Mouse (Mus musculus): Measurements from ENCODE around the gene Mctp1.
"Not testable (repeated sequence)": the region's sequence is repeated elsewhere in the genome, so short reads cannot be mapped to it uniquely, and the experiment has no call there.

Gene Mctp1

GRCm38 (mm10) chr13:76482998-76483397 lies 98.7 kb downstream of the Mctp1 start:
- DNase-seq = no peak

DNA sequence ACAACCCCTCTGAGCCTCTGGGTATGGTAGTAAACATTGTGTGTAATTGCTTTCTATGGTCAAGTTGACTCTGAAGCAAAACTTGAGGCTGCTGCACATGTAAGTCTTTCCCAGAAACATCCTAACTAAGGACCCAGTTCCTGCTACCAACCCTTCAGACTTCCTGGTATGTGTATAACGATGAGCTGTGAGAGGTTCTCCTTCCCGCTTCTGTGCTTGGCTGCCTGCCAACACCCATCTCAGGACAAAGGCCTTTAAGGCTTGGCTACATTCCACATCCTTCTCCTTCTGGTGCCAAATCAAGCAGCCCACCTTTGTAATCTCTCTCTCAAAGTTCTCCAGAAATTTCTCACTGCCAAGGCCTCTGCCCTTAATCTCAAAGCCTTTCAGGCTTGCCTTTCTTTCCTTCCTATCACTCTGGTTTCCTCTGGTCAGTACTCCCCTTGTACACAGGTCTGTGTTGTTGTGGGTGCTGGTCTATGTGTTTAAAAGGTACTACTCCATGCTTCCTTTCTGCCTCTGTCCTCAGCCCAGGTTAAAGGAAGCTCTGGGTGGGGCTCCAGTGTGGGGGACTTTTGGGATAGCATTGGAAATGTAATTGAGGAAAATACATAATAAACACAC lies 99.9 kb downstream of the Mctp1 start:
- peak in 1 of 2 experiments; percentile 1 for DNase-seq

DNA sequence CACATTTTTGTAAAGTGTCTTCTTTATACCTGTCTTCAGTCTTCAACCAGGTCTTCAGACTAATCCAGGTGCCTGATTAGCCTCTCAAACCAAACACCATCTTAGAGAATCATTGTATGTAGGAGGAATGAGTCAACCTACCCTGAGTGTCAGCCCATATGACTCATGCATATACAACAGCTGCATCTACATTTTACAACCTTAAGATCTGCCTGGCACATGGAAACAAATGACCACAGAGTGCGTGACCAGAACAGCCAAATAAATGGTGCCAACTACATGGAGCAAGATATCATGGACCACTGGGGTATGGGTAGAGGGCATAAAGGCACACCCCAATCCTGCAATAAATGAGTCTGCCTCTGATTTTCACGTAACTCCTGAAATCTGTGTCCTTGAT lies 131.6 kb downstream of the Mctp1 start:
- no peak for DNase-seq

DNA sequence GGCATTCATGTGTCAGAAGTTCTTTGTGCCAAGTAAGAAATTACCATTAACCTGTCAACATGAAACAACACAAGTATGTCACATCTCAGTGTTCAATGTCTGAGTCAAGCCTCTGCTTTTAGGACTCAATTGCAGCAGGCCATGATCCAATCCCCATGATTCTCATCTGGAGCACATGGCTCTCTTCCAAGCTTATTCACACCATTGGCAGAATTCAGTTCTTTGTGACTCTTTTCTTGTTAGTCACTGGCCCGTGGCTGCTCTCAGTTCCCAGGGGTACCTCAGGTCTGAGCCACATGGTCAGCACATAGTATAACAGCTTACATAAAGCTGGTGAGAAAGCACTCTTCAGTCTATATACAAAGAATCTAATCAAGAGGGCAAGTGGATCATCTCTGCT lies 138.8 kb downstream of the Mctp1 start:
- DNase-seq = no peak

DNA sequence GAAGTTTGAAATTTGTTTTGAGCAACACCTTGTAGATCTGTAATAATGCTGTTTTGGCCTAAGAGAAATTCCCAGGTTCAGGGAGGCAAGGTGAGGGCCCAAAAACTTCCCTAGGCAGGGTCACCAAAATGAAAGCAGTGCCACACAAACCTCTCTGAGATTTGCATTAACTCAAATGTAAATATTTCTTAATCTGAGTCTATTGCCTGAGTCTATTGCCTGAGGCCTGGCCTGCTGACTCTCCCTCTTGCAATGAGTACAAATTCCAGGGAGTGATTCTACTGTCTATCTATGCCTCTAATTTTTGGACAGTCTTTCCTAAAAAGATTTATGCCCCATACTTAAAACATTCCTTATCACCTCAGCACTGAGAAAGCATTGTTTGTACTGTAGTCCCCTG lies 143.0 kb downstream of the Mctp1 start:
- no peak for DNase-seq

GRCm38 (mm10) chr13:76527751-76528150 lies 143.4 kb downstream of the Mctp1 start:
- DNase-seq = no peak

DNA sequence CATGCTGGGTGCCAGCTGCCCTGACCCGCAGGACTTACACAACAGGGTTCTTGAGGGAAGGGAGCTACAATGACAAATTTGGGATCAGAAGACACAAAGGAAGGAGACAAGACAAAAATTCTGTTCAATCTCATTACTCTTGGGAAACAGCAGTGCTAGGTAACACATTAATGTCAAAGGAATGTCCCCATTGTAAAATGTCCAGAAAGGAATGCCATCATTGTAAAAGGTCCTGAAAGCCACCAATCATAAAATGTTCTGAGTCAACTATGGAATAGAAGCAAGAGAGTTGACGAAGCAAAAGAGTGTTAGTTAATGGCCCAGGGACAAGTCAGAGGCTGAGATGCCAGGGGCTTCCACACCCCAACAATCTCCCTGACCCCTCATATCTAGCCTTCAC lies 145.6 kb downstream of the Mctp1 start:
- no peak for DNase-seq

- DNase-seq = no peak
Measured at GRCm38 (mm10) chr13:76530867-76531504, 146.7 kb downstream of the Mctp1 start.

DNA sequence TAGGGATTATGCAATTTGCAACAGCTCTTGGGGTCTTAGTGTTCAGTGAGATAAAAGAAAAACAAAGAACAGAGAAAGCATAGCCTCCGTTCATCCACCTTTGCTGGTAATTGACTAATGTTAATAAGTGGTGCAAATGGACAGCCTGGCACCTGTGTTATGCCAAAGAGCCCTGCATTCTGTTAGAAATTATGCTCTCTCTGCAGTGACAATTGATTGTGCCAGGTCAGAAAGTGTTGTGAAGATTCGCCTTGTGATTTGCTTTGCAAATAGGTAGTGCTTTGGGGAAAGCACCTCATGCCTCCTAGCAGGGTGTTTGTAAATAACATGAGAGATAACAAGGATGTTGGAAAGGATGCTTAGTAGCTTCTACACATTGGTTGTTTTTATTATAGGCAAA lies 163.5 kb downstream of the Mctp1 start:
- no peak for DNase-seq

- no peak for DNase-seq
Measured at GRCm38 (mm10) chr13:76560918-76561317, 176.6 kb downstream of the Mctp1 start.

- DNase-seq = no peak
Measured at GRCm38 (mm10) chr13:76561594-76561993, 177.3 kb downstream of the Mctp1 start.

DNA sequence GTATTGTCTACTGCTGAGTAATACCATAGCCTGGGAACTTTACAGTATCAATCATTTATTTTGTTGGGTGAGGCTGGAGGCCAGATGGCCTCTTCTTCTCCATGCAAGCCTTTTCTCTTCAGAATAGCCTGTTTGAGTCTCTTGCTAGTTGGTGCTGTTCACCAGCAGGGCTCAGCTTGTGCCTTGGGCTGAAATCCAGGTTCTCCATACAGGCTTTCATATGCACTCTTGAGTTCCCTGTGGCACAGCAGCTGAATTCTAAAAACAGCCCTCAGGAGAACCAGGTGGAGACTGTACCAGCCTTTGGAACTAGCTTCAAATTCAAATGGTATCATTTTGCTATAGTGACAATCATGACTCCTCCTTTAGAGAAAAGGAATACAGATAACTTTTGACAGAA lies 179.7 kb downstream of the Mctp1 start:
- DNase-seq = no peak

DNA sequence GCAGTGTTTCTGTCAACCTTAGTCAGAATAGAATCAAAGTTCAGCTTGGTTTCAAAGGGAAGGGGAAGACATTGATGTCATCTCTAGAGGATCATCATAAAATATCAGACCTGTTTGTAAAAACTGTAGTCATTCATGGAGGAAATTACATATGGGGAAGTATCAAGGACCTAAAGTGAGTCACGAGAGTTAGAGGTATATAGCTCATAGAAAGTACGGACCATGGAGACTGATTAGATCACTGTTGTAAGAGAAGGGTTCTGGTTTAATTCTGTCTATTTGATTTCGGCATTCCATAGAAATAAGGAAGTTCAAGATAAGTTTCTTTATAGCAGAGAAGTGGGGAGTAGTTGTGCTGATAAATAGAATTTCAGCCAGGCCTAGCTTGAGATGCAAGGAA lies 181.7 kb downstream of the Mctp1 start:
- no peak for DNase-seq

DNA sequence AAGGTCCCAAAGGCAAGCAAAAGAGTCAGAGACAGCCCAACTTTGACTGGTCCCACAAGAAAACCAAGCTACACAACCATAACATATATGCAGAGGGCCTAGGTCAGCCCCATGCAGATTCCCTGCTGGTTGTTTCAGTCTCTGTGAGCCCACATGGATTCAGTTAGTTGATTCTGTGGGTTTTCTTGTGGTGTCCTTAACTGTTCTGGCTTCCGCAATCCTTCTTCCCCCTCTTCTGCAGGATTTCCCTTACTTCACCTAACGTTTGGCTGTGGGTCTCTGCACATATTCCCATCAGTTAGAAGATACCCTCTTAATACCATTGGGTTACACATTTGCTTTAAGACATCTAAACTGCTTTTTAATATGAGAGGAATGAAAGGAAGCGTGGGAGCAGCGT lies 183.1 kb downstream of the Mctp1 start:
- no peak for DNase-seq

DNA sequence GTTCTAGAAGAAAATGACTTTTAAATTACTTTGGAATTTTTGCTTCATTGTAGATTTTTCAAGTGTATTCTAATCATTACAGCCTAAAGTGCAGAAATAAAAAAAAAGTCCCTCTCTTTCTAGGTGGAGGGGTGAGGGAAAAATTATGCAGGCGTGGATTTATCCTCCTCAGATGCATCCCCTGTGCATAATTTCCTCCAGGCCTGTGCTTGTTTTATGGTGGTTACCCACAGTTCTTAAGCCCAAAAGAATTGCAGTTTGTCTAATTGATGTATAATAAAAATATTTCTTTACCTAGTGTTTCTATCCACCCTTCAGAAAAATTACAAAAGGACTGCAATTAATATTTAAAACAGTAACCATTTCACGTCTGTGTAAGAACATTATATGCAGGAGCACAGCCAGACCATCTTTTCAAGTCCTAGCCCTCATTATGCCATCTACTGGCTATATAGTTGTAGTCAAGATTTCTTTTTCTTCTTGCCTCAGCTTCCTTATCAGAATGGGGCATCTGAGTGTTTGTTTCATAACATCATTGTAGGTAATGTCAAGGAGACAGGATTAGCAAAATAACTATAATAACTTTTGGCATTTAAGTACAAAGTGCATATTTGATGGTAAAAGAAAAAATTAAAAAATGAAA lies 184.4 kb downstream of the Mctp1 start:
- DNase-seq = no peak

GRCm38 (mm10) chr13:76579414-76579813 lies 195.1 kb downstream of the Mctp1 start:
- peak in 1 of 2 experiments; percentile 1 for DNase-seq

DNA sequence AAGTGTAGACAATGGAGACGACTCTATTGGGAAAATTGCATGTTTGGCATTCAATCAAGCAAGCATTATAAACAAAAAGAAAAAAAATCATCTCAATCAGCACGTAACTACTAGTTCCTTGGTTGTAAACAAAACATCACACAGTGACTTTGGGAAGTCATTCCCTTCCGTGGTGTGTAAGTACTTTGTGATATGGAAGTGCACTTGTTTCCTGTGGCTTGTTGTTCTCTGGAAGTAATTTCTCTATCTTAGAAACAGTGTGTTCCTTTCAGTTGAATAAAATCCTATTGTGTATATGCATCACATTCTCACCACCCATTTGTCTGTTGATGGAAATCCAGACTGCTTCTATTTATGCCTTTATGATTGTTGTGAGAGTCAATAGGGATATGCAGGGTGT lies 201.1 kb downstream of the Mctp1 start:
- DNase-seq = no peak

DNA sequence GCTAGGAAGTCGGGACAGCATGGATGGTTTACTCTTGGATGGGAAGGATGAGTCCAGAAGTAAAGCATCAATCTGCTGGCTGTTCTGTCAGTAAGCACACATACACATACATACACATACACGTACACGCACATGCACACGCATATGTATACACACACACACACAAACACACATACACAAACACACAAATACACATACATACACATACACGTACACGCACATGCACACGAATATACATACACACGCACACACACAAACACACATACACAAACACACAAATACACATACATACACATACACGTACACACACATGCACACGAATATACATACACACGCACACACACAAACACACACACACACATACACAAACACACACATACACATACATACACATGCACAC lies 206.4 kb downstream of the Mctp1 start:
- DNase-seq = not testable (repeated sequence)

- DNase-seq = no peak
Measured at GRCm38 (mm10) chr13:76591189-76591588, 206.9 kb downstream of the Mctp1 start.

DNA sequence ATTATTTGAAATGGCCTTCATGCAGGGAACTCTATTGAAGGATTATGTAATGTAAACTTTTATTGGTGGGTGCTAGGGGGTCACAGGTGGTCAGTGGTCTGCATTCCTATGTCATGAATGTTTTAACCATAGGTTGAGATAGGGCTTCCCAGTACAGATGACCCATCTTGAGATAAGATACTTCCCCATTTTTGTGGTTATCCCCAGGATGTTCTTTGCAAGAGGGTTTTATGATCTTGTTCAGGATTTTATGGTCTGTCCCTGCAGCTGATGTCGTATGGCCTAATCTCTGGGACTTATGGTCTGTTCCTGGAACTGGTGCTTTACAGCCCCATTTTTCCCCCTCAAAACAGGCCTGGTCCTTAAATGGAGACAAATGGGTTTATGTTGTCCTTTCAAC lies 207.4 kb downstream of the Mctp1 start:
- DNase-seq = no peak

DNA sequence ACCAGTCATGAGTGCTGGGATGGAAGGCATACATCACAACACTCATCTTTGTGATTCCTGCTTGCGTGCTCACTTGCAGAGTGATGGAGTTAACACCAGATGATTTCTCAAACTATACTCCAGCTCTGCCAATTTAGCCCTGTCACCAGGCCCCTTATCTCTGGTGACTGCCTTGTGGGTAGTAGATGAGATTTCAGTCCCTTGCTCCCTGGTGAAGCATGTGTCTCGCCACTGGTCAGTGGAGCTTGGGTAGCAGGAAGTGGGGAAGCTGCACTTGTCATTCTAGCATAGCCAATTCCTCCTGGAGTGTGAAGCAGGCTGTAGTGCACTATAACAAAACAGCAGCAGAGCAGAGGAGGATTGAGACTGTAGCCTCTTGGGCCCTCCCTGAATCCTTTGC lies 208.6 kb downstream of the Mctp1 start:
- DNase-seq = no peak

DNA sequence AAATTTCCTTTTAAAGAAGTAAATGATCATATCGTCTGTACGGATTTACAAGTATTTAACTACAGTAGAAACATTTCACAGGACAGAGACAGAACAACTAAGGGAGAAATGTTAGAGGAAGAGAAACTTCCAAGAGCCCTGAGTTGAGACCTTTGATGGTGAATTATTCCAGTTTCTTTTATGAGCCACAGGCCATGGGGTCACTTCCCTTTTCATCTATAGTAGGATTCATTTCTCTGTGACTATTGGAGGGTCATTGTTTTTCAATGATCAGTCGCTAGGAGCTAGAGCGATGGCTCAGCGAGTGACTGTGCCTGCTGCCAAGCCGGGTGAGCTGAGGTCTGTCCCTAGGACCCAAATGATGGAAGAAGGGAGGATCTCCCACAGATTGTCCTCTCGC lies 212.7 kb downstream of the Mctp1 start:
- DNase-seq = no peak

DNA sequence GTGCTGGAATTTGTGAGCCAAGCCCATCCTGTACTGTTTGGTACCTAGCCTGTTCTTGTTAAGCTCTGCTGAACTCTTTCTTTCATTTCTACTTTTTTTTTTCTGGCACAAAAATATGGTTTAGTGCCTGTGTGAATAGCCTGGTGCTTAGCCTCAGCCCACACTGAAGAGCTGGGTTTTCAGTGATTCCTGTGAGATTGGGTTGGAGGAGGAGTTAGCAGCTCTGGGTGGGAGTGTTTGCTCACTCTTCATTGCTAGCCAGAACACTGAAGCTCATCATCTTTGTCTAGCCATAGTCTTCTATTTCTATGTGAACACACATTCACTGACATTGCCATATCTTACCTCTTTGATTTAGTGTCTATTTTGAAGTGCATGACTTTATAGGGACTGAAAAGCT lies 225.1 kb downstream of the Mctp1 start:
- DNase-seq = no peak

DNA sequence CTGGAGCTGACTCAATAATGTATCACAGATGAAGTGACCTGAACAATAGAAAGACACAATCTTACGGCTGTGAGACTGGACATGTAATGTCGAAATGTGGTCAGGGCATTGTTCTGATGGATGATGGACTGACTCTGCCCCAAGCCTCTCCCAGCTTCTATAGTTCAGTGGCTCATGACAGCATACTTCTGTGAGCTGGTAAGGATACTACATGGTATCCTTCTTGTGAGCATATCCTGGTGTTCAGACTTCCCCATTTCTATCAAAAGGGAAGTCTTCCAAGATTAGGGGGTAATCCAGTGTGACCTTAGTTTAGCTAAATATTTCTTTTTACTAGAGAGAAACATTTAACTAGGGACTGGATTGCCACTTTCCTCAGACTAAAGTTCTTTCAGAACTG lies 227.2 kb downstream of the Mctp1 start:
- DNase-seq = no peak

DNA sequence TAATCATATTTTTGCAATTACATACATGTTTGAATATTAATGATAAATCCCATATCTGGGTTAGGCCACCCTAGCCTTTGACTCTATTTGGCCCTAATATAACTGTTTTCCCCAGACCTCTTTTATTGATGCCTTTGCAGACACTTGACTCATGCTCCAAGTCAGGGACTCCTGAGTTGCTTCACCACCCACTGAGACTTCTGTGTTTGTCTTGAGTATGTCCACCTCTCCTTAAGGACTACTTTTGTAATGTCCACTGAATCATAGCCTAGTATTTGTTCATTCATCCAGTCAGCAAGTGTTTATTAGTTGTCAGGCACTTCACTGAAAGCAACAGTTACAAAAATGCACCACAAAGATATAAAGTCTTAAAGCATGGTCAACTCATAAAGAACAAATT lies 235.8 kb downstream of the Mctp1 start:
- DNase-seq = no peak

Data from kidney, adult 8-10 months (tissue).